Mouse (Mus musculus): Measurements from ENCODE around the gene Cldn10.

DNA sequence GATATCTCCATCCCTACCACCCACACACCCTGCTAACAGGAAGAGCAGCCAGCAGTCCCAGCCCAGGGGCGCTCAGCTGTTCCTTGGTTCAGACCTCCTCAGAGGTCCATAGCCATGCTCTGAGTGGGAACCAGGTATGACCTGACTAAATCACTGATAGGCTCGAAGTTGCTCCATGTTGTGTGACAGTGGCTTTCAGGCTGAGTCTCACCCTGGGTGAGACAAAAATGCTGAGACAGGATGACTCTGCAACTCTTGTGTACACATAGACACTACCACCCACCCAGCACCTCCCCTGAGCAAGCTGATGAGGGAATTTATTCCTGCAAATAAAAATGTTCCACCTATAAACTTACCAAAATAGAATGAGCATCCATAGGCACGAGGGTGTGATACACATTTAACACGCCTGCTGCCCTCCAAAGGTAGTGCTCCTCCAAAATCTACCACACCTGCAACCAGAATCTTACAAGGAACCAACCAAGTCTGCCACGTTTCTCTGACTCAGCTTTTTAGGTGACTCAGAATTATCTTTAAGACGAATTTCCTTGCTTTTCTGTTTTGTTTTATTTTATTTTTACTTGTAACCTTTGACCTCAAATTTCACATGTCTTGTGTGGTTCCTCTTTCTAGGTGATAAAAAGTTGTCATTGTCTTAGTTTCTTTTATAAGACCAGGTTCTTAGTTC is 37.1 kb upstream of the Cldn10 start:
- TF ChIP-seq CTCF (conservative IDR thresholded peaks at IDR 0.05; ENCODE audit: insufficient read depth, insufficient read length, low read depth, low read length) (no peak), POLR2A (IDR thresholded peaks at IDR 0.05; ENCODE audit: low read depth, low read length) (no peak)
